Mouse (Mus musculus) small intestine, adult 2 months (tissue): ENCODE results near the gene Saa2.

ENCODE experiments used
- CTCF ChIP-seq: fragments of 200-500 bp; IDR thresholded peaks from 2 replicates; pipeline ENCODE4 v1.5.1; 2012; ENCODE audit warnings: low read depth, mild to moderate bottlenecking, control low read depth, inconsistent platforms, low read length, moderate library complexity, mixed read lengths; ENCODE audit not compliant: insufficient replicate concordance, insufficient read length; ENCODE audit errors: extremely low read depth
- POLR2A ChIP-seq: fragments of 200-500 bp; IDR thresholded peaks from 2 replicates; pipeline ENCODE4 v1.6.1; 2012; ENCODE audit warnings: low read depth, mild to moderate bottlenecking, control low read depth, inconsistent platforms, low read length, moderate library complexity

- TF ChIP-seq CTCF (no peak), POLR2A (no peak)
Measured at GRCm38 (mm10) chr7:46789177-46789849, 37.7 kb downstream of the Saa2 start.
